Mouse (Mus musculus): ENCODE measurements around the gene C77080.

The C77080 gene

GRCm38 (mm10) chr4:129261196-129261595 is at the start of gene C77080:
TSS of gene C77080 (minus strand) at chr4:129261404.
- no peak for DNase-seq

DNA sequence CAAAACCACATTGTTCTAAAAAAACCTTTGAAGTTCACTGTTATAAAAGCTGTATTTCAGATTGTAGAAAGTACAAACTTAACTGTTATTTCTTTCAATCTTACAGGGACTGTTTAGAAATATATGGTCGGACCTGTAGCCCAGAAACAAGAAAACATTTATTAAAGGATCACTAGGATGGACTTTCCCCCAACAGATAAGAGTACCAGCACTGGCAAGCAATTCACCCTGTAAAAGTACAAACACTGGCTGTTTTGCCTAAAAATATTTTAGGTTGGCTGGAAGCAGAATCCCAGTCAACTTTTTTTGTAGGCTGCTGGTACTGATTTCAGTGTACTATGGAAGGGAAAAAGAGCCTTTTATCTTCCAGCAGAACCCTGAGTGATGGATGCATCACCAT is 46.7 kb upstream of the C77080 start:
- no peak for DNase-seq

- no peak for DNase-seq
Measured at GRCm38 (mm10) chr4:129304306-129304705, 43.1 kb upstream of the C77080 start.

- DNase-seq, result no peak
Measured at GRCm38 (mm10) chr4:129303816-129304215, 42.6 kb upstream of the C77080 start.

GRCm38 (mm10) chr4:129303401-129303800 is 42.2 kb upstream of the C77080 start:
- DNase-seq, result no peak

DNA sequence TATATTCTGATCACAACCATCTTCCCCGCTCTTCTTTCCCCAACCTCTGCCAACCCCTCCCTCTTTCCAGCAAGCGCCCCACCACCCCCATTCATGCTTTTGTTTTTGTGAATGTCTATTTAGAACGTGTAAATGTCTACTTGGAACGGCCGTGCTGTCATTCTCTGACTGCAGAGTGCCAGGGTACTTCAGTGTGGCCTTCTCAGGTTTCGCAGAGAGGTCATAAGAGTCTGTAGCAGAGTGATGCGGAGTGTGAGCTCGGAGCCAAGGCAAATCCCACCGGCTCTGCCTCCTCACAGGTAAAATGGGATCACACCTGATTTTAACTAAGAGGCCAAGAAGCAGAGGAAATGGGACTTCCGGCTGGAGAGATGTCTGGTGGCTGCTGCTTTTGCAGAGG is 37.9 kb upstream of the C77080 start:
- no peak for DNase-seq

GRCm38 (mm10) chr4:129297724-129298123 is 36.5 kb upstream of the C77080 start:
- DNase-seq, result no peak

GRCm38 (mm10) chr4:129296066-129296465 is 34.9 kb upstream of the C77080 start:
- no peak for DNase-seq

GRCm38 (mm10) chr4:129295188-129295587 is 34.0 kb upstream of the C77080 start:
- no peak for DNase-seq

DNA sequence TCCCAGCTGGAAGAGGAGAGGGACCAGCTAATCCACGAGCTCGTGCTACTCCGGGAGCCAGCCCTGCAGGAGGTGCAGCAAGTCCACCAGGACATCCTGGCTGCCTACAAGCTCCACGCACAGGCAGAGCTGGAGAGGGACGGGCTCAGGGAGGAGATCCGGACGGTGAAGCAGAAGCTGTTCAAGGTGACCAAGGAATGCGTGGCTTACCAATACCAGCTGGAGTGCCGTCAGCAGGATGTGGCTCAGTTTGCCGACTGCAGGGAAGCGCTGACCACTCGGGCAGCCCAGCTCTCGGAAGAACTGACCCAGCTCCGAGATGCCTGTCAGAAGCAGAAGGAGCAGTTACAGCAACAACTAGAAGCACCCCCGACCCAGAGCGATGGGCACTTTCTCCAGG is 32.5 kb upstream of the C77080 start:
- no peak for DNase-seq

GRCm38 (mm10) chr4:129292831-129293230 is 31.6 kb upstream of the C77080 start:
- DNase-seq, result no peak

DNA sequence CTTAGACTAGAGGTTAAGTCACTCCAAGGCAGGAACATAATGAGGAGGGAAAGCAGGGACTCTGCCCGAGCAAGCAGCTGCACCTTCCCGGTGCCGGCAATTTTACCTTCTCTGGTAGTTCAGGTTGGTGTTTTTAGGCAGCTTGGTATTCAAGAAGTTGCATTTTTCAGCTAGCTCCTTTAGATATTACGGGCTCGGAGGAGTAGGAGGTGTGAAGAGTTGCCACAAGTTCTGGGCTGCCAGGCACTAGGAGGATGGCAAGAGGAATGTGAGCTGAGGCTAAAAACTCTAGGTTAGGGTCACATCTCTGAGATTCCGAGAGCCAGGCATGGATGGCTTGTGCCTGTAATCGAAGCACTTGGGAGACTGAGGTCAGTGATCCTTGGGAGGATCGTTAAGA is 28.5 kb upstream of the C77080 start:
- DNase-seq, result no peak

GRCm38 (mm10) chr4:129288067-129288466 is 26.9 kb upstream of the C77080 start:
- no peak for DNase-seq

DNA sequence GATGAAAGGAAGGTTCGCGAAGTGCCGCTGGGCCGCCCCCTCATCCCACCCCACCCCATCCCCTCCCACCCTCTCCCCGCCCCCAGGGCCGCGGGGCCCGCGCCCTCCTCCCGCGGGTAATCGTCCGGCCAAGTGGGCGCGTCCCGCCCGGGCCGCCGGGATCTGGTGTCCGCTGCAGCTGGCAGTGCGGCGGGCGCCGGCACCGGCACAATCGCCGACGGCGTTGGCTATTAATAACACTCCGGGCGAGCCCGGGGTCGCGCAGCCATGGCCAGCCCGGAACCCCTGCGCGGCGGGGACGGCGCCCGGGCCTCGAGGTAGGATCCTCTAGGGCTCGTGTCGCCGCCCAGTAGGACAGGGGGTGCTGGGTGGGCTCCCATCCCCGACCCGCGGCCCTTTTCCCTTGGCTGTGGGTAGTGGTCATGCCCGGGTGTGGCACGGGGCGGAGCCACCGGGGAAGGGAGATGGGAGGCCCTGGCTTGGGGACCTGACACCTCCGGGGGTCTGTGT is 26.3 kb upstream of the C77080 start, which contains the start of gene Sync:
Gene Sync, plus strand, starts transcription at position 146 of the 510 bp plus-strand sequence.
- peak; percentile 16 to 21 for DNase-seq

- peak in 1 of 2 experiments; percentile 23 for DNase-seq
Measured at GRCm38 (mm10) chr4:129286683-129287471, 25.7 kb upstream of the C77080 start.

DNA sequence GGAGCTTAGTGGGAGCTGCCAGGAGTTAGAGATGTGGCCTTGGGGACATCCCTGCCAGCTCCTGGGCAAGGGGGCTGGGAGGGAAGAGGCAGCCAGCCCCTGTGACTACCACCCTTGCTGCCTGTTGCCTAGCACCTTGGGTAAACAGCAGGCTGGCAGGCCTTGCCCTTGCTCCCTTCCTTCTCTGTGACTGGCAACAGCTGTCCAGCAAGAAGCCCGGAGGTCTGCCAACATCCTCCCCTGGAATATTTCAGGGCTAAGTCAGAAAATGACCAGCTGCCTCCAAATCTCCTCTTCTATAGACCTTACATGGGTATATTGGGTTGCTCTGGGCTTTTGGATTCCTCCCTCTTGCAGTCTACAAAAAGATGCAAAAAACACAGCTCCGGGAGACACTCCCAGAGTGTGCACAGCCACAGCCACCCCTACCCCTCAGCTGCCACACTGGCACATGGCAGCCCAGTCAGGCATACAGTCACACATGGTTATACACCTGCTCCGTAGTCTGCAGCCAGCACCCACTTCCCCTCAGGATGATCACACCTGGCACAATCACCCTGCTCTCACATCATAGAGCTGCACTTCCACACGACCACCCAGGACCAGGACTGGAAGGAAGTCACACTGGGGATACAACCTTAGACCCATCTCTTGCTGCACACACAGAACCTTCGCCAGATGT is 24.9 kb upstream of the C77080 start:
- DNase-seq, result peak; percentile 32 to 38

GRCm38 (mm10) chr4:129284685-129285084 is 23.5 kb upstream of the C77080 start:
- no peak for DNase-seq

DNA sequence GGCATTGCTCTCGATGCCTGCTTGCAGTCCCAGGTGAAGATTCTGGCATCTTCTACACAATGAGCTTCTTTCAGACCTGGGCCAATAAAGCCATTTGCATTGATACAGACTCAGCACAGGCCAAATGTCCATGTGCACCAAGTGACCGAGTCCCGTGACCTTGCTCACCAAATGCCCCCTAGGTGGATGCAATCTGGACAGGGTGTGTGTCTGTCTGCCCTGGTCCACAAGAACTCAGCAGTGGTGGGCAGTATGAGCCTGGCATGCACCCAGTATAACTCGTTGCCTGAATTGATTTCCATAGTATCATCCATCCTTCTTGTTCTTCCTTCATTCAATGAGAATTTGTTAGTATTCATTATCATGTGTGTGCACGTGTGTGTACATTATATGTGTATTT is 22.0 kb upstream of the C77080 start:
- no peak for DNase-seq

DNA sequence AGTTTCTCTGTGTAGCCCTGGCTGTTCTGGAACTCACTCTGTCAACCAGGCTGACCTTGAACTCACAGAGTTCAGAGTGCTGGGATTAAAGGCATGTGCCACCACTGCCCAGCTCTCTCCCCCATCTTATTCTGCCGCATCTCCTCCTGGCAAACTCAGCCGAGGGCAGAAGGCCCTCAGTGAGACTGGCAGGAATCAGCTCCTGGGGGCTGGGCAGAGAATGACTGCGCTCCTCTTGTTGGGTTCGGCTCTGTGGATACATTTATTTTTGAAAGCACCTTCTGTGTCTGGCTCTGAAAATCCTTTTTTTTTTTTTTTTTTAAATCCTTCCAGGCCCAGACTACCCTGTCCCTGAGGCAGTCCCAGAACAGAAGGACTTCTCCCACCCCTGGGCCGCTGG is 21.6 kb upstream of the C77080 start:
- no peak for DNase-seq

DNA sequence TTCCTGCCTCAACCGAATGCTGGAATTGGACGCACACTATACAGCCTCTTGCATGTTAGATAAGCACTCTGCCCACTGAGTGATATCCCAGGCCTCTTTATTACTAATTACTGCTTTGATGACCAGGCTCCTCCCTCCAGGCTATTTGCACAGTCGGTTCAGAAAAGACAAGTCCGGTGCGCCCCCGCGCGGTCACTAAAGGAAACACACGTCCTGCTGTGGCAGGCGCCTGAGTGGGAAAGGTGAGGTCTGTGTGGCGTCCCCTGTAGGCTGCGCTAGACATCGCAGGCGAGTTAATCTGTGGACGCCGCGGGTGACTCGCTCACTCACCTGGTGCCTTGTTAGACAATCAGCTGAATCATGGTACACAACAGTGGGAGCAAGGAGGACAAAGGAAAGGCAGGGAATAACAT is 15.3 kb upstream of the C77080 start:
- peak; percentile 98 for DNase-seq

- DNase-seq, result no peak
Measured at GRCm38 (mm10) chr4:129272756-129273046, 11.5 kb upstream of the C77080 start.

GRCm38 (mm10) chr4:129271991-129272755 is 11.0 kb upstream of the C77080 start:
- DNase-seq, result no peak

GRCm38 (mm10) chr4:129268698-129269097 is 7.5 kb upstream of the C77080 start:
- no peak for DNase-seq

- DNase-seq, result no peak
Measured at GRCm38 (mm10) chr4:129266821-129267220, 5.6 kb upstream of the C77080 start.
